Mouse (Mus musculus): ENCODE measurements around the gene Krtap10-10. TPM values are rescaled to one million over a fixed set of nuclear protein-coding genes. Genes with fewer than 3 reads are reported as not detected.
"Not testable (repeated sequence)": the region's sequence is repeated elsewhere in the genome, so short reads cannot be mapped to it uniquely, and the experiment has no call there.

Krtap10-10 gene
- not detected for total RNA-seq (2021)
- long read RNA-seq, experiment 1: 0 reads
- long read RNA-seq, experiment 2: 0 reads

DNA sequence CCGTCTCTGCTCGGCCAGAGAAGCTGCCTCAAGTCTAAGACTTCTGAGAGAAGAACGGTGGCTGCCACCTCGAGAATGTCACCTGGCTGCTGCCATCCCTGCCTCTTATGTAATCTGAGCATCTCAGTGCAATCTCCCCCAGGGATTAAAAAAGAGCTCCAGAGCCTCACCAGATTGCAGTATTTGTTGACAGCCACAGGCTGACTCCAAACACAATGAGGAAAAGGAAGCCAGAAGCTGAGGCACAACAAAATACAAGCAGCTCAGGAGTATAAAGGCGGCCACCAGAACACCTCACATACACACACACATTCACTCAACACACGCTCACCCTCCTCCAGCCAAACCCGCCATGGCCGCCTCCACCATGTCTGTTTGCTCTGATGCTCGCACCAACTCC, at the start of gene Krtap10-10:
Gene Krtap10-10, plus strand, starts transcription at position 301 of the 400 bp plus-strand sequence.
- DNase-seq: no peak

DNA sequence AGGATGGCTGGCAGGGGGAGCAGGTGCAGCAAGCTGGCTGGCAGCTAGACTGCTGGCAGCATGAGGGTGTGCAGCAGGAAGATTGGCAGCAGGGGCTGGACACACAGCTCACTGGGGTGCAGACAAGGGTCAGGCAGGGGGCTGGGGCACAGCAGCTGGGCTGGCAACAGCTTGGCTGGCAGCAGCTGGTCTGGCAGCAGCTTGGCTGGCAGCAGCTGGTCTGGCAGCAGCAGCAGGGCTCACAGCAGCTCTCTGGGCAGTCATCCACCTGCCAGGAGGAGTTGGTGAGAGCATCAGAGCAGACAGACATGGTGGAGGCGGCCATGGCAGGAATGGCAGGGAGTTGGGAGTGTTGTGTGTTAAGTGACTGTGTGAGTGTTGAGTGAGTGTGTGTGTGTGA, 47.9 kb upstream of the Krtap10-10 start, which contains the start of gene Gm7137:
Gene Gm7137, minus strand, starts transcription at position 325 of the 400 bp plus-strand sequence.
- DNase-seq: not testable (repeated sequence)

DNA sequence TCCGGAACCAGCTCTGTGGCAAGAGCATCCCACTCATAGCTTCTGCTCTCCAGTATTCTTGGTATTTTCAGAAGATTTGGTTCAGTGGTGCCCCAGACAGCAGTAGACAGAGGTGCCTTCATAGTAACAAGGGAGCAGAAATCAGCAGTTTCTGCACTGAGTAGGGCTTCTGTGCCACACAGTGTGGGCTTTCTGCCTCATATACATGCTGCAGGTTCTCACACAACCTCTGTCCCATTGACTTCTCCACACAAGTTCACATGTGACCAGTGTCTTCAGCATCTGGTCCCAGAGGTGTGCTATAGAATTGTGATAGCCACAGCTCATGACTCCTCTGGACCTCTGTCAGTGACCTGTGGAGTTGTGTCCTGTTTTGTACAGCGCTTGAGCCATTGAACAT, 47.1 kb upstream of the Krtap10-10 start:
- DNase-seq: no peak

DNA sequence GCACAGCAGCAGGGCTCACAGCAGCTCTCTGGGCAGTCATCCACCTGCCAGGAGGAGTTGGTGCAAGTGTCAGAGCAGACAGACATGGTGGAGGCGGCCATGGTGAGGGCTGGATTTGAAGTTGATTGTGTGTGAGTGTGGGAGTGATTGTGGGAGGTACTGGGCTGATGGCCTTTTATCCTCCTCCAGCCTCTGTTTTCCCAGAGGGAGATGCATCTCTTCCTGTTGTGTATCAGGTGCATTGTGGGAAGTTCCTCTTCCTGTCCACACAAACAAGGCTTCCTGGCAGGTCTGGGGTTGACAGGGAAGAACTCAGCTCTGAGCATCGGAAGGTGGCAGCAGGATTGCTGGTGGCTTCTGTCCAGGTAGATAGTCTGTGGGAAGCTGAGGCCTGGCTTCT, 40.8 kb upstream of the Krtap10-10 start, which contains the start of gene Gm9639:
Gene Gm9639, minus strand, starts transcription at position 101 of the 400 bp plus-strand sequence.
- DNase-seq: no peak

DNA sequence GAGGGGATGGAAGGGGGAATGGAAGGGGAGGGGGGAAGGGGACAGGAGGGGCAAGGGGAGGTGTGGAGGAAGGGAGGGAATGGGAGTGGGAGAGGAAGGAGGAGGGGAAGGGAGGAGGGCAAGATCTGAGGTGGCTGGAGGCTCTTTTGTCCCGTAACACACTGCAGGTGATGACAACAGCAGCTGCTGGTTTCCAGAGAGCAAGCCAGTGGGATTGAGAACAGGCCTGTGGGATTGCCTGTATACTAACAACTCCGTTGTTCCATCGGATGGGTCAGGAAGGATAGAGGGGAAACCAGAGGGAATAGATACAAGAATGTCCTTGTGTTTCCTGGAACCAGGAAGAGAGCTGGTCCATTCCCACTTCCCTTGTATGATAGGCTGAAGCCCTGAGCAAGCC, 38.1 kb upstream of the Krtap10-10 start:
- no peak for DNase-seq

DNA sequence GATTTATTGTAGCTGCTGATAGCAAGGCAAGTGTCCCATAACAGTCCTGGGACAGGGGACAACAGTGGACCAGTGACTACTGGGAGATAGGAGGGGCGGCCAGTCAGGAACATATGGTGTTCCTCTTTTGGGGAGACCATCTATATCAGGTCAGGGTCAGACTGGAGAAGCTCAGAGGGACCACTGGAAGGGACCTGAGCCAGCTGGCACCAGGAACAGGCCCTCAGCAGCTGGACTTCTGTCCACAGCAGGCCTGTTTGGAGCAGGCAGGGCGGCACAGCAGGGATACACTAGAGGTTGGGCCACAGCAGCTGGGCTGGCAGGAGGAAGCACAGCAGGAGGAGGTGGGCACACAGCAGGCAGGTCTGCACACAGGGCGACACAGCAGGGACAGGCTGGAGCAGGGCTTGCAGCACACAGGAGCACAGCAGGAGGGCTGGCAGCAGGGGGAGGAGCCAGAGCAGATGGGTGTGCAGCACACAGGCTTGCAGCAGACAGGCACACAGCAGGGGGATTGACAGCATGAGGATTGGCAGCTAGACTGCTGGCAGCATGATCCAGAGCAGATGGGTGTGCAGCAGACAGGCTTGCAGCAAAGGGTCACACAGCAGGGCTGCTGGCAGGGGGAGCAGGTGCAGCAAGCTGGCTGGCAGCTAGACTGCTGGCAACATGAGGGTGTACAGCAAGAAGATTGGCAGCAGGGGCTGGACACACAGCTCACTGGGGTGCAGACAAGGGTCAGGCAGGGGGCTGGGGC, 37.4 kb upstream of the Krtap10-10 start:
- DNase-seq: not testable (repeated sequence)

DNA sequence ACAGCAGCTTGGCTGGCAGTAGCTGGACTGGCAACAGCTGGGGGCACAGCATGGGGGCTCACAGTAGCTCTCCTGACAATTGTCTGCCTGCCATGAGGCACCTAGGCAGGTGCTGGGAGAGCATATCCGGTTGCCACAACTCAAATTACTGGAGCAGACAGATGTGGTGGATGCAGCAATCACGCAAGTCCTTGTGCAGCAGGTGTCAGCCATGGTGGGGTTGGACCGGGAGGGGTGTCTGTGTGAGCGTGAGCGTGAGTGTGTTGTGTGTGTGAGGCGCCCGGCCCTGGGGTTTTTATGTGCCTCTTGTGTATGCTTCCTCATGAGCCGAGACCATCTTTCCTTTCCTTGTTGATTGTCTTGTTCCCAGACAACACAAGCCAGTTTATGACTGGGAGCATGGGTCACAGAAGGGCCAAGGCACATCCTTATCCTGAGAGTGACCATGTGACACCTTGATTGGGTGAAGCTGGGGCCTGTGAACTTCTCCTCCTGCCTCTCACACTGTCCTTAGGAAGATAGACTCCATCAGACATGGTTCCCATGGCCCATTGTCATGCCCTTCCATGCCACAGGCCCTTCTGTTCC, 36.7 kb upstream of the Krtap10-10 start, which contains the start of gene Gm19668:
Gene Gm19668, minus strand, starts transcription at position 213 of the 588 bp plus-strand sequence.
- no peak for DNase-seq

DNA sequence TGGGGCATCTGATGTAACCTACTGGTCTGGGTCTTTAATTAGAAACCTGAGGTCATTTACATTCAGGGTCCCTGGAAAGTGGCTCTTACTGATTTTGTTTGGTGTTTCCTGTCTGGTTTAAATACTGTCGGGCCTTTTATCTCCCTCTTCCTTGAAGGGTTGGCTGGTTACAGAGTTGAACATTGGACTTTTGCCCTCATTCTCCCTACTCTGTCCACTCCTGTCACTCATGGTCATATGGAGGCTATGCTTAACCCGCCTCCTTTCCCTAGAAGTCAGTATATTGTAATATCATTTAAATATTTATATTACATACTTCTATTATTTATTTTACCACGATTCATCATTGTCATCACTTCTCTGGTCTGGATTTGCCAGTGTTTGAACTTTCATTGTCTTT, 31.7 kb upstream of the Krtap10-10 start:
- DNase-seq: no peak

DNA sequence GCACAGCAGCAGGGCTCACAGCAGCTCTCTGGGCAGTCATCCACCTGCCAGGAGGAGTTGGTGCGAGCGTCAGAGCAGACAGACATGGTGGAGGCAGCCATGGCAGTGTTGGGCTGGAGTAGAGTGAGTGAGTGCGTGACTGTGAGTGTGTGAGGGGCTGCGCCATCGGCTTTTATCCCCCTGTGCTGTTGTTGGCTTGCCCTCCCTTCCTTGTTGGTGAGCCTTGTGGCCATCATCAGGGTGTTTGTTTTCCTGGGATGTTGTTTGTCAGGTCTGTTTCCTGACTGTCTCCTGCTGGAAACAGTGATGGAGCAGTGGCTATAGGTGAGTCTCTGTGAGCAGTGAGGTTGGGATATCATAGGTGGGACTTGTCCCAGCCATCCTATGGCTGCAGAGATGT, 24.0 kb upstream of the Krtap10-10 start, which contains the start of gene Gm9507:
Gene Gm9507, minus strand, starts transcription at position 101 of the 400 bp plus-strand sequence.
- no peak for DNase-seq

DNA sequence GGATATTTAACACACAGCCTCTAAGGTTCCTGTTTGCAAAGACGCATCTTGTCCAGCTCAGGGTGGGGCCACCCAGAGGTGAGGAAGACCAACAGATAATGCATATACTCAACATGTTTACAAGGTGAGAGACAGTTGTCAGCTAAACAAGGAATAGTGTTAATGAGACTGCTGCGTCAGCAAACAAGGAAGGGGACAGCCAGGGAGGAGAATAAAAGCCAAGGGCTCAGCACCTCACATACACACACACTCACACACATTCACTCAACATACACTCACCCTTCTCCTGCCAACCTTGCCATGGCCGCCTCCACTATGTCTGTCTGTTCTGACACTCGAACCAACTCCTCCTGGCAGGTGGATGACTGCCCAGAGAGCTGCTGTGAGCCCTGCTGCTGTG, 21.4 kb upstream of the Krtap10-10 start, which contains the start of gene Gm2696:
Gene Gm2696, plus strand, starts transcription at position 301 of the 400 bp plus-strand sequence.
- no peak for DNase-seq

DNA sequence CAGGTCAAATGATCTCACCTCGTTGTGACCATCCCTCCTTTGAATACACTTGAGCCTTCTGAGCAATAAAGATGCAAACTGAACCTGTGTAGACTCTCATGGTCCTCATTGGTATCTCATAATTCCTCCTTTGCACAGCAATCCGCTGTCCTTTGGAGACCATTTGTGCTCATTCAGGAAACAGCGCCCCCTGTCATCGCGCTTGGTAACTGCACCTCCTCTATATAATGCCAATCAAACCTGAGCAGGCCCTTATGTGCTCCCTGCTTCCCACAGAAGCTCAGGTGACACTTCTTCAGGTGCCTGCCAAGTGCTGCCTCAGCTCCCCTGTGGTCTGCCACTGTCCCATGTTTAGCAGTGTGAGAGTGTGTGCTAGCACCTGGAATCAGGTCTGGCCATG, 20.2 kb upstream of the Krtap10-10 start:
- no peak for DNase-seq

DNA sequence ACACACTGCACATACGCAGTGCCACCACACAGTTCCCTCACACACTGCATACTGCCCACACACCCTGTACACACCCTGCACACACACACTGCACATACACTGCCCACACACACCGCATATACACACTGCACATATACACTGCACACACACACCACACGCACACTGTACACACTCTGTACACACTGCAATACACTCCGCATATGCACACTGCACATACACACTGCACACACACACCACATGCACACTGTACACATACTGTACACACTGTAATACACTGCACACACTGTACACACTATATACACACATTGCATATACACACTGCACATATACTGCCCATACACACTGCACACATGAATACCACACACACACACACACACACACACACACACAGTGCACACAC, 17.2 kb upstream of the Krtap10-10 start:
- DNase-seq: no peak

DNA sequence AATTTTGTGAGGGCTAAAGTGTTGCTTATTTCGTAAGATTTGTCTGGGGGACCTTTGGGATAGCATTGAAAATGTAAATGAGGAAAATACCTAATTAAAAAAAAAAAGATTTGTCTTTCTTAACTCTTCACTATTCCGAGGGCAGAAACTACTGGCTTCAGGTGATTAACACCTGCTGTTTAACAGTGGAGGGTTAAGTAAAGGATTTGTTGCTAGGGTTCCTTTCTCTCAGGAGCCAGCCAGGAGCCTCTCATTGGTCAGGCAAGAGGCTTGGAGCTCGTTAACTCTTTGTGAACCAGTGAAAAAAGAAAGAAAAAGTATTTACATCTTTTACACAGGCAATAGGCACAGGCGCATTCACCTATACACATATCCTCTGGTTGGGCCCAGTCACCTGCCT, 16.5 kb upstream of the Krtap10-10 start:
- no peak for DNase-seq

DNA sequence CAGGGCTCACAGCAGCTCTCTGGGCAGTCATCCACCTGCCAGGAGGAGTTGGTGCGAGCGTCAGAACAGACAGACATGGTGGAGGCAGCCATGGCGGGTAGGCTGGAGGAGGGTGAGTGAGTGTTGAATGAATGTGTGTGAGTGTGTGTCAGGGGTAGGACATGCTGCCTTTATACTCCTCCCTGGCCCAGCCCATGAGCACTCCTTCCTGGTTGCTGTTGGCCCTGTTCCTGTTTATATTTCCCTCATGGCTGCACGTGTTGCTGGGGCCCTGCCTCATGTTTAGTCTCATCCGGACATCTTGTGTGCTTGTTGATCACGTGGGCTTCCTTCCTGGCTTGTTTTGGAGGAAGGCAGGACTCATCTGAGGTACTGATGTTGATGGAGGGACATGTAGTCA, 8.8 kb upstream of the Krtap10-10 start, which contains the start of gene Krtap10-4:
Gene Krtap10-4, minus strand, starts transcription at position 145 of the 400 bp plus-strand sequence.
- DNase-seq: no peak

DNA sequence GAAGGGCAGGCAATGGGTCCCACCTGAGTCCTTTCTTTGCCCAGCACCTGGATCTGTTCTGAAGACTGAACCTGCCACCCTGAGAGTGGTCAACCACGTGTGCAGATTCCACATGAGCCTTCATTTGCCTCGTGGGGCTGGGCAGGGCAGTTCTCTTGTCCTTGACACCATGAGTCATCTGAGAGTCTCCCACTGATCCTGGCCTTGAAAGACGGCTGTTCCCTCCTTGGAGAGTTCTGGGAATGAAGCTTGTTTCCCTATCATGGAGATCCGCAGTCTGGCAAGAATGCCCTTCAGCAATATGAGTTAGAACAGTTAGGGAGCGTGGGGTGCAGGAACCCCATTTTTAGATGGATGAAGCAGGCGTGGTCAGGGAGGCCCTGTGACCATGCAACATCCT, 3.3 kb downstream of the Krtap10-10 start:
- DNase-seq: no peak

DNA sequence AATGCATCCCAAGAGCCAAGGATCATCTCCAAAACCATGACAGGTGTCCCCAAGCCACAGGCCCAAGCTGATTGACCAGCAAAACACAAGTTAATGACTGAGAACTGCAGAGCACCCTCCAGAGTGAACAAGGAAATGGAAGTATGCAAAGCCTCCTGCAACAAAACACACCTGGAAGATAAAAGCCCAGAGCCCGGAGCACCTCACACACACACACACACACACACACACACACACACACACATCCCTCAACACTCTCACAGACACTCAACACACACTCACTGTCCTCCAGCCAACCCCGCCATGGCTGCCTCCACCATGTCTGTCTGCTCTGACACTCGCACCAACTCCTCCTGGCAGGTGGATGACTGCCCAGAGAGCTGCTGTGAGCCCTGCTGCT, 10.8 kb downstream of the Krtap10-10 start, which contains the start of gene Gm36176:
Gene Gm36176, plus strand, starts transcription at position 301 of the 400 bp plus-strand sequence.
- no peak for DNase-seq

DNA sequence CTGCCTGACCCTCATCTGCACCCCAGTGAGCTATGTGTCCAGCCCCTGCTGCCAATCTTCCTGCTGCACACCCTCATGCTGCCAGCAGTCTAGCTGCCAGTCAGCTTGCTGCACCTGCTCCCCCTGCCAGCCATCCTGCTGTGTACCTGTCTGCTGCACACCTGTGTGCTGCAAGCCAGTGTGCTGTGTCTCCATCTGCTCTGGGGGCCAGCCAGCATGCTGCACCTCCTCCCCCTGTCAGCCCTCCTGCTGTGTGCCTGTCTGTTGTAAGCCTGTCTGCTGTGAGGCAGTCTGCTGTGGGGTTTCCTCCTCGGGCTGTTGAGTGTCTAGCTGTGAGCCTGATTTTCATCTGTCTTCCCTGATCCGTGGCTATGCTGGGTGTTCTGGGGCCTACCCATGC, 11.2 kb downstream of the Krtap10-10 start:
- no peak for DNase-seq

DNA sequence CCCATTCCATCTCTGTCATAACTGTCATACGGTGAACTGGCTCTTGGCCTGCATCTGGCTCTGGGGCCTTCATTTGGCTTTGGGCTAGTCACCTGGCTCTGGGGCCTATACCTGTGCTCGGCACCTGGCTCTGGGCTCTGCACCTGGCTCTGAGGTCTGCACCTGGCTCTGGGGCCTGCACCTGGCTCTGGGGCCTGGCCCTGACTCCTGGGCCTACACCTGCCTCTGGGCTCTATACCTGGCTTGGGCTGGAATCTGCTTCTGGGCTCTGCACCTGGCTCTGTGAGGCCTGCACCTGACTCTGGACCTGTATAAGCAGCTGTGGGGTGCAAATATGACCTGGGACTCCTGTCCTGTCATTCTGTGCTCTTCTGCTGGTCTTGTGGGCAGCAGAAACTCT, 11.8 kb downstream of the Krtap10-10 start:
- DNase-seq: no peak

DNA sequence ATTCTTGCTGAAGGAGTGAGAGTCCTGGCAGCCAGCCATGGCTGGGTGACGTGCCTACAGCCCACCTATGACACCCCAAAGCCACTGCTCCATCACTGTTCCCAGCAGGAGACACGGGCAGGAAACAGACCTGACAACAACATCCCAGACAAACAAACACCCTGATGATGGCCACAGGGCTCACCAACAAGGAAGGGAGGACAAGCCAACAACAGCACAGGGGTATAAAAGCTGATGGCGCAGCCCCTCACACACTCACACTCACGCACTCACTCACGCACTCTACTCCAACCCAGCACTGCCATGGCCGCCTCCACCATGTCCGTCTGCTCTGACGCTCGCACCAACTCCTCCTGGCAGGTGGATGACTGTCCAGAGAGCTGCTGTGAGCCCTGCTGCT, 16.8 kb downstream of the Krtap10-10 start, which contains the start of gene Gm10318:
Gene Gm10318, plus strand, starts transcription at position 301 of the 400 bp plus-strand sequence.
- no peak for DNase-seq

DNA sequence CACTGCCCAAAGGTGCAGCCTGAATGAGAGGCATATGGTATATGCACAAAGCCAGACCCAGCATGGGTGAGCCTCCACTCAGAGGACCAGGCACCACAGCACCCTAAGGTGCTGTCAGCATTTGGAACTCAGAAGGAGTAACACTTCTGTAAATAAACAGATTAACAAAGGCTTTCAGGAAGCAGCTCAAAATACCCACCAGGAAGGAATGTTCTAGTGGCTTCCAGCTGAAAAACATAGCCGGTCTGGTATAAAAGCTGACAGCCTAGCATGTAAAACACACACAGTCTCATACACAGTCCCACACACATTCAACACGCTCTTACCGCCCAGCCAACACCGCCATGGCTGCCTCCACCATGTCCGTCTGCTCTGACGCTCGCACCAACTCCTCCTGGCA, 25.9 kb downstream of the Krtap10-10 start, which contains the start of gene Gm3285:
Gene Gm3285, plus strand, starts transcription at position 301 of the 400 bp plus-strand sequence.
- DNase-seq: no peak

DNA sequence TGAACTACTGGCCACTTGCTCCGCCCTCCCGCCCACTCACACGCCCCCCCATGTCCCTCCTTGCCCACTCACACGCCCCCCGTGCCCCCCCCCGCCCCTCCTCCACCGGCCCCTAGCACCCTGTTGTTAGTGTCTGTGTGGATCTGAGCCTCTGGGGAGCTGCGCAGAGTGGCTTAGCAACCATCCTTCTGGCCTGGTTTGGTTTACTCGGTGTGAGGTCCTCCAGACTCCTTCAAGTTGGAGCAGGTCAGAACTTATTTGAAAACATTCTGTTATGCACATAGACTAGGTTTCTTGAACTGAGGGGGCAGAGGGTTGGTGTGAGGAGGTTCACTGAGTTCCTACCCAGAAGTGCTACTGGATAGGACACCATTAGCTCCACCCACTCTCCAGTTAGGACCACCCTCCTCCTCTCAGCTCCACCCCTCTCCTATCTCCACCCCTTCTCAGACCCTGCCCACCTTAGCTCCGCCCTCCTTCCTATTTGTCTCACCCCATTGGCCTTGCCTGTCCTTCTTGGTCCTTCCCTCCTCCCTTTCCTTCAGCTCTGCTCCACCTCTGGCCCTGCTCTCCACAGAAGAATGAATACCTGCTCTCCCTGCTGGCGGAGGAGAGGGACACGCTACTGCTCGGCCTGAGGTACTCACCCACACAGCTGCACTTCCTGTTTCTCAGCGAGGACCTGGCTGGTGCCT, 28.5 kb downstream of the Krtap10-10 start:
- DNase-seq: no peak

DNA sequence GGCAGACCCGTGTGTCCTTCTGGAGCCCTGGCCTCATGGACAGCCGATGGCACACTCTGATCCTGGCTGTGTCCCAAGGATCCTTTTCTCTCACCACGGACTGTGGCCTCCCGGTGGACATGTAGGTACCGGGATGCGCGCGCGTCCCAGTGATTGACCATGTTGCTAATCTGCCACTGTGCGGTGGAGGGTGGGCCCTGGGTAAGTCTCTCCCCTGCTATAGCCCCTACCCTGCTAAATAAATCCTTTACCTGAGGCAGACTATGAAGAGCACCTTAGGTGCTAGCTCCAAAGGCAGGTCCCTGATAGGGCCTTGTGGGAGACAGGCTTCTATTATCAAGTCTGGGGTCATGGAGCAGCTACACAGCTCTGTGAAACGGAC, 29.0 kb downstream of the Krtap10-10 start:
- DNase-seq: no peak

Data from gastrocnemius, postnatal 25 days (tissue).